In the genomic region with DNA sequence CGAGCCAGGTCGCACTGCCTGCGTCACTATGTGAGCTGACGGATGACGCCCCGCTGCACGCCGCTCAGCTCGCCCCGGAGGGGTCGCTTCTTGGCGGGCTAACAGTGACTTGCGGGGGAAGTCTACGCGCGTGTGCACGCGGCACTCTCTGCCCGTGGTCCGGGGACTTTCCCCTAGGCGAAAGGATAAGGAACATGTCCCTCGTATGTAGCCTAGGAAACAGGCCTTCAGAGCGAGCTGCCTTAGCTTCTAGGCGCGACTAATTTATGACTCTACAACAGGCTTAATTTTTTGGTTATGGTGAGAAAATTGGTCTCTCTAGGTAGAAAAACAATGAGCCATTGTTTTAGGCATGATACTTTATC, we compare ENCODE assay signal across 1 mouse cellular context.
TF ChIP-seq lines count a peak whose summit lies in the region.

A gene (plus strand): TSS at position 80 of the 365 bp plus-strand sequence.

TF ChIP-seq in MEL, 35 proteins besides CTCF, POLR2A, EP300 and RAD21 (continued from another document):
- TF ChIP-seq SMC3 (IDR thresholded peaks at IDR 0.05; ENCODE audit: low read depth, low read length) (no peak), HCFC1 (IDR thresholded peaks at IDR 0.05; ENCODE audit: low read depth, low read length) (peak; percentile 61), POLR2AphosphoS5 (IDR thresholded peaks at IDR 0.05; ENCODE audit: borderline replicate concordance, low read depth, low read length) (no peak), USF2 (IDR thresholded peaks at IDR 0.05; ENCODE audit: borderline replicate concordance in 1 of 2, insufficient read depth in 1 of 2, low read depth in 1 of 2, low read length in 2 of 2) (no peak), NELFE (IDR thresholded peaks at IDR 0.05; ENCODE audit: low read depth, low read length) (no peak), MYC (IDR thresholded peaks at IDR 0.05; ENCODE audit: low read depth, low read length) (peak; percentile 80), MAX (IDR thresholded peaks at IDR 0.05; ENCODE audit: low read length) (peak; percentile 64; the same call in 1 of the 2 replicates)
